Mouse (Mus musculus): ENCODE measurements at regions not wholly inside any gene's neighbourhood (a gene's known extent, or its start where the extent isn't known, plus 50 kb on each side); places are given as distances from the start of the nearest gene placed in this dataset.

DNA sequence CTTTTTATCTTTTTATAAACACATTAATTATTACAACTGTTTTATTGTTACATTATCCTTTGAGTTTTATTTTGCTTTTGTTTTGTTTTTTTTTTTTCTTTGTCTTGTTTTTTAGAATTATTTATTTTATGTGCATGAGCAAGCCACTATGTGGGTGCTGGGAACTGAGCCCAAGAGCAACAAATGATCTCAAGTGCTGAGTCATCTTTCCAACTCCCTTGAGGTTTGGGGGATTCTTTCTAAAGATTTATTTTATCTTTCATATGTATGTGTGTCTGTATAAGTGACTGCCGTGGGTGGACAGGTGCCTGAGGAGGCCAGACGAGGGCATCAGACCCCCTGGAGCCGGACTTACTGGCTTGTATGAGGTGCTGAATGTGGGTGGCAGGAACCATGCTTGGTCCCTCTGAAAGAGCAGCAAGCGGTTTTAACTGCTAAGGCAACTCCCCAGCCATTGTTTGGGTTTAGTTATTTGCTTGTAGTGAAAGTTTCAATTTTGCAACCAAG is 244.9 kb upstream of the Jmjd1c start:
- ATAC-seq (ENCODE audit: low read depth) = no peak
- H3K36me3 ChIP-seq (ENCODE audit: control insufficient read depth, insufficient read depth) = no peaks in the 10 kb centered on the region
- 40% methylated on average over 4 of the region's 4 CpGs for WGBS (ENCODE audit: insufficient replicate concordance)
- no peaks in the 10 kb centered on the region for H3K4me1 ChIP-seq (ENCODE audit: control insufficient read depth, low read depth, low read length)
- no peak overlapping the region for H3K4me3 ChIP-seq (ENCODE audit: low read depth, low read length)
- H3K9me3 ChIP-seq (replicated peaks; ENCODE audit: control insufficient read depth, low read length) = no peaks in the 10 kb centered on the region
- H3K9ac ChIP-seq (ENCODE audit: low read depth, low read length) = no peak overlapping the region
- no peak overlapping the region for H3K4me2 ChIP-seq (ENCODE audit: low read depth, low read length)
- H3K27me3 ChIP-seq (ENCODE audit: control insufficient read depth, insufficient read depth, low read depth, low read length) = no peaks in the 10 kb centered on the region
- no peak overlapping the region for H3K27ac ChIP-seq (ENCODE audit: low read length)

DNA sequence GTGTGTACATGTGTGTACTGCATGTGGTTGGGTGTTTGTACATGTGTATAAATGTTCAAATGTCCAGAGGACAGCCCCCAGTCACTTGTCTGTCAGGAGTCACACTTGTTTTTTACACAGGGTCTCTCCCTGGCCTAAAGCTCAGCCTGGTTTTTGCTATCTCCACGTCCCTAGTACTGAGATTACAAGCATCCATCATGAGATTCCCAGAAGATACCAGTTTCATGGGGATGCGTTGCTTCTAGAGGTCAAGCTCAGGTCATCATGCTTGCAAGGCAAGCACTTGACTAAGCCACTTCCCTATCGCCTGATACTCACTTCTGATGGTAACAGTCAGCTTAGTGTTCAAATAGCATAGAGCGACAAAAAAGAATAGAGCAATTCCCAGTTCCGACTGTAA is 244.1 kb upstream of the Jmjd1c start:
- Histone ChIP-seq H3K27me3 (ENCODE audit: control insufficient read depth, insufficient read depth, low read depth, low read length) (no peaks in the 10 kb centered on the region), H3K27ac (ENCODE audit: low read length) (no peak overlapping the region), H3K9ac (ENCODE audit: low read depth, low read length) (no peak overlapping the region), H3K9me3 (replicated peaks; ENCODE audit: control insufficient read depth, low read length) (no peaks in the 10 kb centered on the region), H3K36me3 (ENCODE audit: control insufficient read depth, insufficient read depth) (no peaks in the 10 kb centered on the region), H3K4me3 (ENCODE audit: low read depth, low read length) (no peak overlapping the region), H3K4me2 (ENCODE audit: low read depth, low read length) (no peak overlapping the region), H3K4me1 (ENCODE audit: control insufficient read depth, low read depth, low read length) (no peaks in the 10 kb centered on the region)
- ATAC-seq (ENCODE audit: low read depth) = no peak
- WGBS (ENCODE audit: insufficient replicate concordance) = 53% methylated on average over 5 of the region's 5 CpGs

DNA sequence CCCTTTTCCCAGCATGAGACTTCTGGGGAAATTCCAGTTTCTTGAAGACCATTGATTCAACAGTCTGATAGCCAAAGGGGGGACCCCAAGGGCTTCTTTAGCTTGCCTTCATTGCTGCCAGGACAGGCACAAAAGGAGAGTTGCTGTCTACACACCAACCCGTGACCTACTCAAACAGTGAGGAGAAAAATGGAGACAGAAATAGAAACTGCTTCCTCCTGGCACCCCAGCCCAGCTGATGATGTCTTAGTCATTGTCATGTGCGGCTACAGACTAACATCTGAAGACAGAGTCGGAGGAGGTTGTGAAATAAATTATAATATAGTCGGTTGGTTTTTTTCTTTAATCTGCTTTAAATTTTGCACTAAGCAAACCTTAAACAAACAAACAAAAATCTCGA is 243.2 kb upstream of the Jmjd1c start:
- no peaks in the 10 kb centered on the region for H3K9me3 ChIP-seq (replicated peaks; ENCODE audit: control insufficient read depth, low read length)
- H3K4me3 ChIP-seq (ENCODE audit: low read depth, low read length) = no peak overlapping the region
- peak overlapping the region; percentile 14; the same call in 1 of the 2 replicates for H3K4me2 ChIP-seq (ENCODE audit: low read depth, low read length)
- no peak overlapping the region for H3K27ac ChIP-seq (ENCODE audit: low read length)
- H3K36me3 ChIP-seq (ENCODE audit: control insufficient read depth, insufficient read depth) = no peaks in the 10 kb centered on the region
- H3K27me3 ChIP-seq (ENCODE audit: control insufficient read depth, insufficient read depth, low read depth, low read length) = no peaks in the 10 kb centered on the region
- no peaks in the 10 kb centered on the region for H3K4me1 ChIP-seq (ENCODE audit: control insufficient read depth, low read depth, low read length)
- no peak for ATAC-seq (ENCODE audit: low read depth)
- H3K9ac ChIP-seq (ENCODE audit: low read depth, low read length) = no peak overlapping the region
- 16% methylated on average over 5 of the region's 5 CpGs for WGBS (ENCODE audit: insufficient replicate concordance)

DNA sequence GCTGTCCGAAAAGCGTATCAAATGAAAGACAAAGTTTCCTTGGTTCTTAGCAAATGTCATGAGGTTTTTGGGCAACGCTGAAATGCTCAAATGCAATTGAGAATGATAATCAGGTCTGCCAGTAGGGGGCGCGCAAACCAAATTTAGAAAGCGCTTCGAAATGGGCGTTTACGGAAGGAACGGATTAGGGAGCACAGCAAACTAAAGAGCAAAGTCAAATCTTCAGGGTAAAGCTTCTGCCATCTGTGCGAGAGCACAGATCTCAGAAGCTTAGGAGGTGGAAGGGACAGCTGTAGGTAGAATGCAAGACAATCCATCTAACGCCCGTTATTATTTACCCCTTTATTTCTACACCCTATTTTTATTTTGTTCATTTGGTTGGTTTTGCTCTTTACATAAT is 242.7 kb upstream of the Jmjd1c start:
- H3K9ac ChIP-seq (ENCODE audit: low read depth, low read length) = no peak overlapping the region
- no peak overlapping the region for H3K4me3 ChIP-seq (ENCODE audit: low read depth, low read length)
- peak overlapping the region; percentile 14; the same call in 1 of the 2 replicates for H3K4me2 ChIP-seq (ENCODE audit: low read depth, low read length)
- no peaks in the 10 kb centered on the region for H3K36me3 ChIP-seq (ENCODE audit: control insufficient read depth, insufficient read depth)
- no peaks in the 10 kb centered on the region for H3K4me1 ChIP-seq (ENCODE audit: control insufficient read depth, low read depth, low read length)
- 10% methylated on average over 13 of the region's 13 CpGs for WGBS (ENCODE audit: insufficient replicate concordance)
- no peaks in the 10 kb centered on the region for H3K9me3 ChIP-seq (replicated peaks; ENCODE audit: control insufficient read depth, low read length)
- H3K27me3 ChIP-seq (ENCODE audit: control insufficient read depth, insufficient read depth, low read depth, low read length) = no peaks in the 10 kb centered on the region
- H3K27ac ChIP-seq (ENCODE audit: low read length) = no peak overlapping the region
- ATAC-seq (ENCODE audit: low read depth) = no peak

DNA sequence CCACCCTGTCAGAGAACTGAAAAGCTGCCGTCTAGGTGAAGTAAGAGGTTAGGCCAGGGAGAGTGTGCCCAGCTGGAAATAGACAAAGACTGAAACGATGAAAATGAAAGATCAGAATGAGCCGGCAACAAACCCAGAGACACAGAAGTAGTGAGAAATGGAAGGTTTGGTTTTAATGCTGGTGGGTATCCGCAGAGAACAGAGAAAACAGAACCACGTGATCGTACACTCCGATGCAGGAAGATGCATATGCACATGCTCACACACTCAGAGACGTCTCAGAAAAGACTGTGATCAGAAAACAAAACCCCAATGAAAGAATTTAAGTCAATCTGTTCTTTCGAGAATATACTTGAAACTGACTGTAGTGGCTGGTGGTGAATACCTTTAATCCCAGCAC is 241.0 kb upstream of the Jmjd1c start:
- H3K4me1 ChIP-seq (ENCODE audit: control insufficient read depth, low read depth, low read length) = no peaks in the 10 kb centered on the region
- no peak overlapping the region for H3K4me2 ChIP-seq (ENCODE audit: low read depth, low read length)
- ATAC-seq (ENCODE audit: low read depth) = no peak
- no peaks in the 10 kb centered on the region for H3K36me3 ChIP-seq (ENCODE audit: control insufficient read depth, insufficient read depth)
- no peak overlapping the region for H3K27ac ChIP-seq (ENCODE audit: low read length)
- no peaks in the 10 kb centered on the region for H3K9me3 ChIP-seq (replicated peaks; ENCODE audit: control insufficient read depth, low read length)
- 77% methylated on average over 9 of the region's 9 CpGs for WGBS (ENCODE audit: insufficient replicate concordance)
- H3K27me3 ChIP-seq (ENCODE audit: control insufficient read depth, insufficient read depth, low read depth, low read length) = no peaks in the 10 kb centered on the region
- H3K9ac ChIP-seq (ENCODE audit: low read depth, low read length) = no peak overlapping the region
- H3K4me3 ChIP-seq (ENCODE audit: low read depth, low read length) = no peak overlapping the region

DNA sequence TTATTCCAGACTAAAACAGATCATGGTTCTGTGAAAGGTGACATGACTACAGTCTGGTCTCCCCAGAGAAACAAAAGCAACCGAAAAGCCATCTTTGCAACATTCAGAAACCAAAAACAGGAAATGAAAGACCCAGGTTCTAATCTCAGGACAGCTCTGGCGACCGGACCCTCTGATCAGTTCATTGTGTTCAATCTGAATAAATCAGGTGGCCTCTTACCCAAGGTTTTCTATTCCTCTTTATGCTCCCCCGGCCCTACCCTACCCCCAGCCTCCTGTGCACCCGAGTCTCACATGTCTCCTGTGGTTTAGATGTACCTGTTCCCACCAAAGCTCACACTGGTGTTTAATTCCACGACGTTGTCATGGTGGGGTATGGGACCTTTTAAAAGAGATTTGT is 238.6 kb upstream of the Jmjd1c start:
- no peaks in the 10 kb centered on the region for H3K27me3 ChIP-seq (ENCODE audit: control insufficient read depth, insufficient read depth, low read depth, low read length)
- WGBS (ENCODE audit: insufficient replicate concordance) = 59% methylated on average over 7 of the region's 7 CpGs
- no peak for ATAC-seq (ENCODE audit: low read depth)
- H3K27ac ChIP-seq (ENCODE audit: low read length) = no peak overlapping the region
- no peaks in the 10 kb centered on the region for H3K9me3 ChIP-seq (replicated peaks; ENCODE audit: control insufficient read depth, low read length)
- H3K36me3 ChIP-seq (ENCODE audit: control insufficient read depth, insufficient read depth) = no peaks in the 10 kb centered on the region
- H3K4me3 ChIP-seq (ENCODE audit: low read depth, low read length) = no peak overlapping the region
- H3K9ac ChIP-seq (ENCODE audit: low read depth, low read length) = no peak overlapping the region
- no peak overlapping the region for H3K4me2 ChIP-seq (ENCODE audit: low read depth, low read length)
- no peaks in the 10 kb centered on the region for H3K4me1 ChIP-seq (ENCODE audit: control insufficient read depth, low read depth, low read length)

DNA sequence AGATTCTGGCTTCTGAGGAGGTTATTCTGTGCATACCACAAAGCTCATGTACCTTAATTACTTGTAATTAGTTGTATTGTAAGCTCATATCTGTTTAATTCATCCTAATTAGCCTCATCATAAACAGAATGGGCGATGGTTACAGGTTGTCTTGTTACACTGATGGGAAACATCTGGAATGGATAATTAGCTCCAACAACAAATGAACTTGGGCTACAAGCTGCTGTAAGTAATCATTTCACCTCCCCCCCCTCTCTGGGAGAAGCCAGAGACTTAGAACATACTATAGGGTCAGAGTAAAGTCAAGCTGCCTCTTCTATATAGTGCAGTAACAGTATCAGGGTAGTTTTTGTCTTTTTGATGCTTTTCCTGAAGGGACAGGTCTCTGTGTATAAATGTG is 234.5 kb upstream of the Jmjd1c start:
- Histone ChIP-seq H3K4me2 (ENCODE audit: low read depth, low read length) (no peak overlapping the region), H3K4me1 (ENCODE audit: control insufficient read depth, low read depth, low read length) (no peaks in the 10 kb centered on the region), H3K9me3 (replicated peaks; ENCODE audit: control insufficient read depth, low read length) (no peaks in the 10 kb centered on the region), H3K27me3 (ENCODE audit: control insufficient read depth, insufficient read depth, low read depth, low read length) (no peaks in the 10 kb centered on the region), H3K27ac (ENCODE audit: low read length) (no peak overlapping the region), H3K36me3 (ENCODE audit: control insufficient read depth, insufficient read depth) (no peaks in the 10 kb centered on the region), H3K4me3 (ENCODE audit: low read depth, low read length) (no peak overlapping the region), H3K9ac (ENCODE audit: low read depth, low read length) (no peak overlapping the region)
- 53% methylated on average over 1 of the region's 1 CpGs for WGBS (ENCODE audit: insufficient replicate concordance)
- ATAC-seq (ENCODE audit: low read depth) = no peak

DNA sequence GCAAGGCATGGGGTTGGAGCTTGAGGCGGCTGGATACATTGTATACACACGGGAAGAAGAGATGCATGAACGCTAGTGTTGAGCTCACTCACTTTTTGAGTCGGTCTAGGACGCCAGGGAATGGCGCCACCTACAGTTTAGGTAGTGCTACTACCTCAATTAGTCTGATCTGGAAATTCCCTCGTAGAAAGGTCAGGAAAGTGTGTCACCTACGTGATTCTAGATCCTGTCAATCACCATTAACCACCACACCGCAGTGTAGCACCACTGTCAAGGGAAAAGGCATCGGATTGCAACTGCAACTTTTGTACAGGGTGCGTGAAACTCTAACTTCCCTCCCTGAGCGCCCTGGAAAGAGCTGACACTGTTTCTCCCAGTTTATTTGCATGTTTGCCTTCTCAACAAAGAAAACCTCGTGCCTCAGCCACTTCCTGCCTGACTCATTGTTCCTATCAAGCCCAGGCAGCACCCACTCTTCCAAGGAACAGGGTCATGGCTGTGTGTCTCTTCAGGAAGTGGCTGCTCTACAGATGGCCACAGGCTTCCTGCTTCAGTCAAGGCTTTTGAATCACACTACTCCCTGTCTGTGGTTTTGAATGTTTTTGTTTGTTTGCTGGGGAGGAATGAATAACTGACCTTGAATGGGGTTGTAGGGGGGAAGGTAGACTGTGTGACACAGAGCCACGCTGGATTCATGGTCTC is 231.6 kb upstream of the Jmjd1c start:
- WGBS (ENCODE audit: insufficient replicate concordance) = 15% methylated on average over 14 of the region's 14 CpGs
- peak; percentile 74 for ATAC-seq (ENCODE audit: low read depth)
- no peaks in the 10 kb centered on the region for H3K4me1 ChIP-seq (ENCODE audit: control insufficient read depth, low read depth, low read length)
- H3K4me2 ChIP-seq (ENCODE audit: low read depth, low read length) = no peak overlapping the region
- no peak overlapping the region for H3K27ac ChIP-seq (ENCODE audit: low read length)
- H3K9me3 ChIP-seq (replicated peaks; ENCODE audit: control insufficient read depth, low read length) = no peaks in the 10 kb centered on the region
- H3K27me3 ChIP-seq (ENCODE audit: control insufficient read depth, insufficient read depth, low read depth, low read length) = no peaks in the 10 kb centered on the region
- H3K9ac ChIP-seq (ENCODE audit: low read depth, low read length) = no peak overlapping the region
- no peaks in the 10 kb centered on the region for H3K36me3 ChIP-seq (ENCODE audit: control insufficient read depth, insufficient read depth)
- no peak overlapping the region for H3K4me3 ChIP-seq (ENCODE audit: low read depth, low read length)

DNA sequence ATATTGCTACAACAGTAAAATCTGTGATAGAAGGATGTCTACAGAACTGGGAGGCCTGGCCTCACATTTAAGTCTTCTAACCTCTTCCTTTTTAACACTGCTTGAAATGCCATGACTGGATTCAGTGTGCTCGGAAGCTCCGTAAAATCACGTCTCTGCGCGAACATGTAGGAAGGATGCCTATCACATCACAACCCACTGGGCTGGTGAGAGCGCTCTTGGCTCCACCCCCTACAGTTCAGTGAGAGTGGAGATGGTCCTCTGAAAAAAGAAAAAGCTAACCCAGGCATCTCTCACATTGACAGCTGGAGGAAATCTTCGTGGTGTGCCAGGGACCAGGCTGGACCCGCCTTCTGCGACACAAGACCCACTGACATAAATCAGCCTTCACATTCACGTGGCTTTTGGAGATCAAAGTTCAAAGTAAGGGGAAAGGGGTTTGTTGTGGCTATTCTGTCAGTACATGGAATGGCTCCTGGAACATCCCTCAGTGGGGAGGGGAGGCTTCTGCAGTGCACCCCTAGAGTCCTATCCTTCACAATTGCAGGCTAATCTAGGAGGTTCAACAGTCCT is 230.8 kb upstream of the Jmjd1c start:
- Histone ChIP-seq H3K36me3 (ENCODE audit: control insufficient read depth, insufficient read depth) (no peaks in the 10 kb centered on the region), H3K4me3 (ENCODE audit: low read depth, low read length) (no peak overlapping the region), H3K27me3 (ENCODE audit: control insufficient read depth, insufficient read depth, low read depth, low read length) (no peaks in the 10 kb centered on the region), H3K4me2 (ENCODE audit: low read depth, low read length) (no peak overlapping the region), H3K9ac (ENCODE audit: low read depth, low read length) (no peak overlapping the region), H3K9me3 (replicated peaks; ENCODE audit: control insufficient read depth, low read length) (no peaks in the 10 kb centered on the region), H3K4me1 (ENCODE audit: control insufficient read depth, low read depth, low read length) (no peaks in the 10 kb centered on the region), H3K27ac (ENCODE audit: low read length) (no peak overlapping the region; the same call in 1 of the 2 replicates)
- no peak for ATAC-seq (ENCODE audit: low read depth)
- WGBS (ENCODE audit: insufficient replicate concordance) = 38% methylated on average over 10 of the region's 10 CpGs

Measured in liver, embryonic 16.5 days (tissue).